Mouse (Mus musculus) c-Kit-negative CD71-positive TER-119-positive erythroid progenitor cells, embryonic 14.5 days (primary cell): ENCODE results near the gene Arrdc5.

Experiments
- DNase-seq: peaks from one replicate; pipeline ENCODE4 v3.0.0-alpha.2; 2013; ENCODE audit warnings: low read depth, low spot score

Gene Arrdc5

GRCm38 (mm10) chr17:56256239-56256881, 43.7 kb downstream of the Arrdc5 start, which contains the start of gene Fem1a:
TSS of gene Fem1a (plus strand) at chr17:56256810.
- DNase-seq = peak; percentile 94

- DNase-seq = peak; percentile 97
These were observed 44.2 kb downstream of the Arrdc5 start for GRCm38 (mm10) chr17:56255863-56256238.

- no peak for DNase-seq
These were observed 44.7 kb downstream of the Arrdc5 start for GRCm38 (mm10) chr17:56255429-56255828.

- DNase-seq = no peak
These were observed 45.4 kb downstream of the Arrdc5 start for GRCm38 (mm10) chr17:56254695-56255094.

GRCm38 (mm10) chr17:56251136-56251829, 48.8 kb downstream of the Arrdc5 start:
- no peak for DNase-seq

GRCm38 (mm10) chr17:56245608-56246007, 54.5 kb downstream of the Arrdc5 start:
- no peak for DNase-seq
